Comparison of ENCODE assay signal across 8 mouse cellular contexts in the genomic region with DNA sequence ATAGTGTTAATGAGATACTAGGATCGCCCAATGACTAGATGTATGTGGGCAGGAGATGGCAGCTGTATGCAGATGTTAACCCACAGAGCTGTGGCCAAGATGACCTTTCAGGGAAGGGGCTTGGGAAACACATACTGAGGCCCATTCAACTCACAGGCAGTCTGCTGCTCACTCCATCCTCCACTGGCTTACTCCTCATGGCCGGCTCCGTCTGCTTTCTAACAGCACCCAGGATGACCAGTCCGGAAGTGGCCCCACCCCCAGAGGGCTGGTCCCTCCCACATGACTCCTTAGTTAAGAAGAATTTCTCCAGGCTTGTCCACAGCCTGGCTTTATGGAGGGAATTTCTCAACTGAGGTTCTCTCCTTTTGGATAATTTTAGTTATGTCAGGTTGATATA.
A peak's percentile ranks its signal among the peaks of the same experiment; 100 is the strongest.
DNase-seq lines count a peak whose midpoint lies in the region; ATAC-seq lines count a peak whose summit lies in the region.

No protein-coding gene starts in this region.

- H3K4me2 ChIP-seq in midbrain, embryonic 12.5 days (replicated peaks): no peak overlapping the region
- H3K4me2 ChIP-seq in kidney, embryonic 14.5 days (replicated peaks; ENCODE audit: low read depth, low read length): no peak overlapping the region
- no peak overlapping the region for H3K4me2 ChIP-seq in stomach, embryonic 14.5 days (replicated peaks; ENCODE audit: low read depth, low read length)
- H3K4me2 ChIP-seq in forebrain, embryonic 16.5 days (ENCODE audit: low read length): no peak overlapping the region

- H3K27ac ChIP-seq in midbrain, embryonic 12.5 days (replicated peaks): no peak overlapping the region
- H3K27ac ChIP-seq in midbrain, embryonic 10.5 days (replicated peaks): no peak overlapping the region
- H3K27ac ChIP-seq in kidney, embryonic 14.5 days (ENCODE audit: low read depth, low read length): peak overlapping the region; percentile 76
- H3K27ac ChIP-seq in stomach, embryonic 14.5 days (ENCODE audit: low read length): peak overlapping the region; percentile 83
- no peak overlapping the region for H3K27ac ChIP-seq in forebrain, embryonic 16.5 days (ENCODE audit: low read length)
- no peak overlapping the region for H3K27ac ChIP-seq in forebrain, embryonic 10.5 days

- no peaks in the 10 kb centered on the region for H3K27me3 ChIP-seq in midbrain, embryonic 12.5 days
- H3K27me3 ChIP-seq in midbrain, embryonic 10.5 days (ENCODE audit: low read depth, poor library complexity, severe bottlenecking): no peaks in the 10 kb centered on the region
- H3K27me3 ChIP-seq in kidney, embryonic 14.5 days (ENCODE audit: control insufficient read depth, insufficient read depth, low read length): no peaks in the 10 kb centered on the region
- H3K27me3 ChIP-seq in stomach, embryonic 14.5 days (ENCODE audit: control insufficient read depth, insufficient read depth, low read length): no peaks in the 10 kb centered on the region
- no peaks in the 10 kb centered on the region for H3K27me3 ChIP-seq in forebrain, embryonic 16.5 days (replicated peaks; ENCODE audit: control insufficient read depth, insufficient read depth, low read length)
- no peaks in the 10 kb centered on the region for H3K27me3 ChIP-seq in forebrain, embryonic 10.5 days (ENCODE audit: poor library complexity, severe bottlenecking)

- DNase-seq in midbrain, embryonic 10.5 days (ENCODE audit: low spot score): no peak
- DNase-seq in gastrocnemius, postnatal 36 days: peak; percentile 19 to 34
- DNase-seq in thymus, postnatal 36 days: no peak
- no peak for DNase-seq in forebrain, embryonic 10.5 days (ENCODE audit: extremely low spot score, low spot score)

- no peaks in the 10 kb centered on the region for H3K36me3 ChIP-seq in midbrain, embryonic 12.5 days
- H3K36me3 ChIP-seq in midbrain, embryonic 10.5 days: no peaks in the 10 kb centered on the region
- H3K36me3 ChIP-seq in kidney, embryonic 14.5 days (ENCODE audit: control insufficient read depth, insufficient read depth, low read length): no peaks in the 10 kb centered on the region
- no peaks in the 10 kb centered on the region for H3K36me3 ChIP-seq in stomach, embryonic 14.5 days (ENCODE audit: control insufficient read depth, insufficient read depth, low read length)
- no peaks in the 10 kb centered on the region for H3K36me3 ChIP-seq in forebrain, embryonic 16.5 days (ENCODE audit: control insufficient read depth, insufficient read depth)
- no peaks in the 10 kb centered on the region for H3K36me3 ChIP-seq in forebrain, embryonic 10.5 days (replicated peaks)

- 87% methylated on average over 4 of the region's 4 CpGs for WGBS in midbrain, embryonic 12.5 days
- WGBS in midbrain, embryonic 10.5 days: 92% methylated on average over 4 of the region's 4 CpGs
- 72% methylated on average over 4 of the region's 4 CpGs for WGBS in kidney, embryonic 14.5 days
- 65% methylated on average over 4 of the region's 4 CpGs for WGBS in stomach, embryonic 14.5 days
- 91% methylated on average over 4 of the region's 4 CpGs for WGBS in forebrain, embryonic 16.5 days
- WGBS in forebrain, embryonic 10.5 days: 86% methylated on average over 4 of the region's 4 CpGs

- H3K9ac ChIP-seq in midbrain, embryonic 12.5 days (replicated peaks): no peak overlapping the region
- no peak overlapping the region for H3K9ac ChIP-seq in kidney, embryonic 14.5 days (ENCODE audit: low read depth, low read length)
- no peak overlapping the region for H3K9ac ChIP-seq in stomach, embryonic 14.5 days (replicated peaks; ENCODE audit: low read depth, low read length)
- H3K9ac ChIP-seq in forebrain, embryonic 16.5 days (replicated peaks; ENCODE audit: low read depth, low read length): no peak overlapping the region

- intact Hi-C loops in gastrocnemius, postnatal 36 days (cut with DNase I): no loop called here

- ATAC-seq in midbrain, embryonic 12.5 days (ENCODE audit: low FRiP score, low read depth): 0 out of 2 replicates have a peak, but pooled peaks have one; percentile 23
- peak; percentile 71 for ATAC-seq in kidney, embryonic 14.5 days (ENCODE audit: low FRiP score, low TSS enrichment)
- ATAC-seq in stomach, embryonic 14.5 days (ENCODE audit: insufficient number of reproducible peaks, insufficient read depth, low FRiP score, low read depth): peak; percentile 57; the same call in 1 of the 2 replicates
- no peak for ATAC-seq in forebrain, embryonic 16.5 days

- H3K4me3 ChIP-seq in midbrain, embryonic 12.5 days: no peak overlapping the region
- no peak overlapping the region for H3K4me3 ChIP-seq in midbrain, embryonic 10.5 days
- H3K4me3 ChIP-seq in kidney, embryonic 14.5 days (ENCODE audit: low read length): no peak overlapping the region
- H3K4me3 ChIP-seq in stomach, embryonic 14.5 days (ENCODE audit: low read depth, low read length): no peak overlapping the region
- no peak overlapping the region for H3K4me3 ChIP-seq in forebrain, embryonic 16.5 days (replicated peaks; ENCODE audit: low read length)
- H3K4me3 ChIP-seq in forebrain, embryonic 10.5 days: no peak overlapping the region

- no peaks in the 10 kb centered on the region for H3K9me3 ChIP-seq in midbrain, embryonic 12.5 days
- no peaks in the 10 kb centered on the region for H3K9me3 ChIP-seq in midbrain, embryonic 10.5 days (replicated peaks)
- H3K9me3 ChIP-seq in kidney, embryonic 14.5 days (ENCODE audit: control insufficient read depth, low read length): no peaks in the 10 kb centered on the region
- H3K9me3 ChIP-seq in stomach, embryonic 14.5 days (ENCODE audit: control insufficient read depth, low read depth, low read length): no peaks in the 10 kb centered on the region
- H3K9me3 ChIP-seq in forebrain, embryonic 16.5 days (ENCODE audit: control insufficient read depth, low read length): no peaks in the 10 kb centered on the region
- H3K9me3 ChIP-seq in forebrain, embryonic 10.5 days: no peaks in the 10 kb centered on the region

- no peaks in the 10 kb centered on the region for H3K4me1 ChIP-seq in midbrain, embryonic 12.5 days
- H3K4me1 ChIP-seq in midbrain, embryonic 10.5 days: no peaks in the 10 kb centered on the region
- peaks cover 7% of the 10 kb centered on the region for H3K4me1 ChIP-seq in kidney, embryonic 14.5 days (ENCODE audit: control insufficient read depth, insufficient read depth, low read length)
- no peaks in the 10 kb centered on the region for H3K4me1 ChIP-seq in stomach, embryonic 14.5 days (ENCODE audit: control insufficient read depth, insufficient read depth, low read length)
- no peaks in the 10 kb centered on the region for H3K4me1 ChIP-seq in forebrain, embryonic 16.5 days (replicated peaks; ENCODE audit: control insufficient read depth, insufficient read depth, low read length)
- no peaks in the 10 kb centered on the region for H3K4me1 ChIP-seq in forebrain, embryonic 10.5 days

Comparison
In these comparisons a context has a peak if more than half of its experiments do, and no peak if none do; other contexts are left out.
1. H3K27ac ChIP-seq: peak in kidney, embryonic 14.5 days (single experiment) and stomach, embryonic 14.5 days (single experiment); none in midbrain, embryonic 12.5 days (single experiment), midbrain, embryonic 10.5 days (single experiment), forebrain, embryonic 16.5 days (single experiment) and forebrain, embryonic 10.5 days (single experiment).
2. DNase-seq: peak in gastrocnemius, postnatal 36 days (2 of 2); none in midbrain, embryonic 10.5 days (single experiment), thymus, postnatal 36 days (0 of 2) and forebrain, embryonic 10.5 days (single experiment).